Mouse (Mus musculus): ENCODE results near the gene Pnliprp1. TPM values are rescaled to one million over a fixed set of nuclear protein-coding genes. Genes with fewer than 3 reads are reported as not detected.

Pnliprp1 gene
- polyA plus RNA-seq (2021; fragmentation: Nextera tagmentation), result not detected in 2 replicates
- long read RNA-seq, experiment 1, result 0 reads
- long read RNA-seq, experiment 2, result 0 reads

GRCm38 (mm10) chr19:58728445-58729031 is at the start of gene Pnliprp1:
Gene Pnliprp1, plus strand, starts transcription at chr19:58728887.

GRCm38 (mm10) chr19:58759423-58759822 is 30.7 kb downstream of the Pnliprp1 start, which contains the start of gene Pnliprp2:
Gene Pnliprp2, plus strand, starts transcription at chr19:58759719.

Other genes starting within 250 kb of the Pnliprp1 start
- not detected in 2 replicates for gene Ccdc172, start 216.9 kb upstream of the Pnliprp1 start, polyA plus RNA-seq (2021; fragmentation: Nextera tagmentation)
- 0.44 and 0.64 TPM in 2 replicates for gene Pnlip, start 76.4 kb upstream of the Pnliprp1 start, polyA plus RNA-seq (2021; fragmentation: Nextera tagmentation)
- gene Pnliprp2, start 30.8 kb downstream of the Pnliprp1 start, polyA plus RNA-seq (2021; fragmentation: Nextera tagmentation), result 0.11 TPM in 1 of 2 replicates, not detected in the other
- 0.20 and 0.24 TPM in 2 replicates for gene 1700019N19Rik, start 65.6 kb downstream of the Pnliprp1 start, polyA plus RNA-seq (2021; fragmentation: Nextera tagmentation)
- 0.73 and 1.8 TPM in 2 replicates for gene Eno4, start 214.5 kb downstream of the Pnliprp1 start, polyA plus RNA-seq (2021; fragmentation: Nextera tagmentation)
- gene Hspa12a, start 214.8 kb downstream of the Pnliprp1 start, polyA plus RNA-seq (2021; fragmentation: Nextera tagmentation), result 35.5 and 42.7 TPM in 2 replicates